Mouse (Mus musculus) lung, postnatal 0 days (tissue): ENCODE data around the gene Stim1. TPM values are rescaled to one million over a fixed set of nuclear protein-coding genes. Genes with fewer than 3 reads are reported as not detected.
A peak's percentile ranks its signal among the peaks of the same experiment; 100 is the strongest.

Experiments used
- ATAC-seq: fragments of 200-750 bp; cut with Nextera tagmentation; 2 replicates; pipeline ENCODE4 v1.8.0; 2017; ENCODE audit warnings: moderate library complexity
- DNase-seq: peaks from one replicate; pipeline ENCODE4 v3.0.0-alpha.2; 2016; ENCODE audit warnings: low spot score
- H3K27ac ChIP-seq: fragments of 300-500 bp; sonication (generic); 2 replicates; pipeline ENCODE4 v1.5.1; 2014; ENCODE audit warnings: antibody characterized with exemption, mild to moderate bottlenecking, low read length, mixed read lengths
- H3K27me3 ChIP-seq: fragments of 300-500 bp; sonication (generic); replicated peaks from 2 replicates; pipeline ENCODE4 v1.6.1; 2014; ENCODE audit warnings: low read length, mixed read lengths; ENCODE audit not compliant: insufficient read depth
- H3K36me3 ChIP-seq: fragments of 300-500 bp; sonication (generic); 2 replicates; pipeline ENCODE4 v1.6.1; 2014; ENCODE audit warnings: low read length, mixed read lengths; ENCODE audit not compliant: insufficient read depth
- H3K4me1 ChIP-seq: fragments of 300-500 bp; sonication (generic); 2 replicates; pipeline ENCODE4 v1.6.1; 2014; ENCODE audit warnings: antibody characterized with exemption, low read depth, low read length, mixed read lengths; ENCODE audit not compliant: insufficient read depth
- H3K4me2 ChIP-seq: fragments of 300-500 bp; sonication (generic); replicated peaks from 2 replicates; pipeline ENCODE4 v1.6.1; 2014; ENCODE audit warnings: low read depth, mild to moderate bottlenecking, low read length, moderate library complexity, mixed read lengths
- H3K4me3 ChIP-seq: fragments of 300-500 bp; sonication (generic); 2 replicates; pipeline ENCODE4 v1.5.1; 2014; ENCODE audit warnings: low read depth, low read length
- H3K9ac ChIP-seq: fragments of 300-500 bp; sonication (generic); replicated peaks from 2 replicates; pipeline ENCODE4 v1.6.1; 2014; ENCODE audit warnings: low read depth, mild to moderate bottlenecking
- H3K9me3 ChIP-seq: fragments of 300-500 bp; sonication (generic); 2 replicates; pipeline ENCODE4 v1.6.1; 2016; ENCODE audit warnings: low read length, mixed read lengths
- CTCF ChIP-seq: IDR thresholded peaks from 2 replicates; pipeline ENCODE4 v1.5.1; 2016; ENCODE audit warnings: antibody characterized with exemption, mild to moderate bottlenecking
- EP300 ChIP-seq: IDR thresholded peaks from 2 replicates; pipeline ENCODE4 v1.6.1; 2016; ENCODE audit warnings: antibody characterized with exemption, mild to moderate bottlenecking, control low read depth
- WGBS: fragments of 180-500 bp; shearing (Covaris S2); extraction: QIAGEN DNeasy Blood & Tissue Kit; methylation state at CpG from one replicate; pipeline ENCODE4 v1.1.7; 2014; 5-methylcytosine and 5-hydroxymethylcytosine counted together
- polyA plus RNA-seq: library from polyadenylated mRNA; unstranded; fragments of >200 nt; fragmentation: Nextera tagmentation; extraction: Ambion mirVana; gene quantifications from 2 replicates; pipeline ENCODE4 v1.2.1, GENCODE M21; 2015

Stim1 gene
- polyA plus RNA-seq, 1 experiment from 2014 or later: 18.6 TPM

- Histone ChIP-seq H3K36me3 (no peaks in the 10 kb centered on the region), H3K9ac (no peak overlapping the region), H3K27me3 (no peaks in the 10 kb centered on the region), H3K9me3 (no peaks in the 10 kb centered on the region), H3K4me1 (peaks cover 4% of the 10 kb centered on the region; the same call in 1 of the 2 replicates), H3K4me2 (no peak overlapping the region), H3K27ac (no peak overlapping the region), H3K4me3 (no peak overlapping the region)
- TF ChIP-seq EP300 (no peak), CTCF (no peak)
- WGBS: 87% methylated on average over 1 of the region's 1 CpGs
- ATAC-seq: no peak
- DNase-seq: no peak
Observed at GRCm38 (mm10) chr7:102253631-102254030, 14.0 kb upstream of the Stim1 start.

- ATAC-seq (no peak), DNase-seq (no peak)
- H3K4me3 ChIP-seq: no peak within 1 kb of the TSS
- 74% methylated on average over 3 of the region's 3 CpGs for WGBS
- no peaks in the 10 kb centered on the region for H3K36me3 ChIP-seq
- H3K4me2 ChIP-seq: no peak within 1 kb of the TSS
- H3K4me1 ChIP-seq: no peaks in the 10 kb centered on the region
- no peaks in the 10 kb centered on the region for H3K9me3 ChIP-seq
- no peak for TF ChIP-seq CTCF
- no peak for TF ChIP-seq EP300
- H3K9ac ChIP-seq: no peak within 1 kb of the TSS
- no peaks in the 10 kb centered on the region for H3K27me3 ChIP-seq
- no peak within 1 kb of the TSS for H3K27ac ChIP-seq
Observed at GRCm38 (mm10) chr7:102255954-102256353, 11.7 kb upstream of the Stim1 start, which contains the start of gene Rhog. Gene Rhog, minus strand, starts transcription at chr7:102256054.

GRCm38 (mm10) chr7:102256636-102257035 is 11.0 kb upstream of the Stim1 start:
- Histone ChIP-seq H3K9me3 (no peaks in the 10 kb centered on the region), H3K9ac (no peak overlapping the region), H3K4me3 (no peak overlapping the region), H3K36me3 (no peaks in the 10 kb centered on the region), H3K4me1 (no peaks in the 10 kb centered on the region), H3K27me3 (no peaks in the 10 kb centered on the region), H3K27ac (no peak overlapping the region), H3K4me2 (no peak overlapping the region)
- TF ChIP-seq EP300 (no peak), CTCF (no peak)
- WGBS: 71% methylated on average over 3 of the region's 3 CpGs
- no peak for ATAC-seq
- DNase-seq: no peak

- no peak overlapping the region for H3K27ac ChIP-seq
- H3K9me3 ChIP-seq: no peaks in the 10 kb centered on the region
- no peak overlapping the region for H3K4me3 ChIP-seq
- WGBS: 17% methylated on average over 4 of the region's 4 CpGs
- ATAC-seq (peak; percentile 81), DNase-seq (peak; percentile 87)
- no peaks in the 10 kb centered on the region for H3K36me3 ChIP-seq
- TF ChIP-seq EP300 (peak; percentile 47; the same call in 1 of the 2 replicates), CTCF (peak; percentile 86)
- H3K27me3 ChIP-seq: no peaks in the 10 kb centered on the region
- H3K9ac ChIP-seq: no peak overlapping the region
- no peaks in the 10 kb centered on the region for H3K4me1 ChIP-seq
- H3K4me2 ChIP-seq: no peak overlapping the region
Observed at GRCm38 (mm10) chr7:102258189-102258588, 9.4 kb upstream of the Stim1 start.

- 58% methylated on average over 3 of the region's 3 CpGs for WGBS
- TF ChIP-seq CTCF (no peak), EP300 (no peak)
- Histone ChIP-seq H3K9ac (no peak overlapping the region), H3K27me3 (no peaks in the 10 kb centered on the region), H3K9me3 (no peaks in the 10 kb centered on the region), H3K4me1 (no peaks in the 10 kb centered on the region), H3K4me2 (no peak overlapping the region), H3K4me3 (no peak overlapping the region), H3K36me3 (no peaks in the 10 kb centered on the region), H3K27ac (no peak overlapping the region)
- DNase-seq: no peak
- no peak for ATAC-seq
Observed at GRCm38 (mm10) chr7:102258753-102259152, 8.9 kb upstream of the Stim1 start.

GRCm38 (mm10) chr7:102259716-102260479 is 7.7 kb upstream of the Stim1 start:
- WGBS: 72% methylated on average over 10 of the region's 10 CpGs
- DNase-seq: no peak

More at GRCm38 (mm10) chr7:102259716-102260479, 7.7 kb upstream of the Stim1 start:
- H3K4me3 ChIP-seq: no peak overlapping the region
- H3K27ac ChIP-seq: no peak overlapping the region
- H3K9me3 ChIP-seq: no peaks in the 10 kb centered on the region
- TF ChIP-seq EP300 (no peak), CTCF (no peak)
- H3K4me2 ChIP-seq: no peak overlapping the region
- H3K9ac ChIP-seq: no peak overlapping the region
- ATAC-seq: no peak
- no peaks in the 10 kb centered on the region for H3K4me1 ChIP-seq
- H3K27me3 ChIP-seq: no peaks in the 10 kb centered on the region
- H3K36me3 ChIP-seq: no peaks in the 10 kb centered on the region
